ENCODE assay signal across 22 mouse cellular contexts in genomic region chr3:149757910-149758592, GRCm38 (mm10).
A peak's percentile ranks its signal among the peaks of the same experiment; 100 is the strongest.
DNase-seq lines count a peak whose midpoint lies in the region; ATAC-seq and TF ChIP-seq lines count a peak whose summit lies in the region.
"Had no signal": no experiment of that assay in that cellular context is flagged by ENCODE, and none has a peak within 500 bp of the region (broad histone marks: within the 10 kb centered on the region; RNA-seq: fewer than 3 reads in every experiment).

No protein-coding gene starts in this region.

- no peak for TF ChIP-seq EP300 in lung, postnatal 0 days (IDR thresholded peaks at IDR 0.05)

- no peaks in the 10 kb centered on the region for H3K36me3 ChIP-seq in lung, embryonic 14.5 days (ENCODE audit: insufficient read depth)
- no peaks in the 10 kb centered on the region for H3K36me3 ChIP-seq in lung, postnatal 0 days (ENCODE audit: insufficient read depth, low read length)
- H3K36me3 ChIP-seq in limb, embryonic 10.5 days, result no peaks in the 10 kb centered on the region
- H3K36me3 ChIP-seq: heart, embryonic 12.5 days; hindbrain, embryonic 15.5 days; limb, embryonic 12.5 days; liver, embryonic 15.5 days had no signal

- H3K27ac ChIP-seq in lung, embryonic 14.5 days (ENCODE audit: low read depth), result no peak overlapping the region
- no peak overlapping the region for H3K27ac ChIP-seq in lung, postnatal 0 days (ENCODE audit: low read length)
- H3K27ac ChIP-seq in limb, embryonic 10.5 days, result peak overlapping the region; percentile 36; the same call in 1 of the 2 replicates
- H3K27ac ChIP-seq: forebrain, embryonic 13.5 days; hindbrain, embryonic 15.5 days; left cerebral cortex, adult 2 months; liver, embryonic 15.5 days had no signal

- no peaks in the 10 kb centered on the region for H3K9me3 ChIP-seq in lung, embryonic 14.5 days (ENCODE audit: low read depth, low read length)
- no peaks in the 10 kb centered on the region for H3K9me3 ChIP-seq in lung, postnatal 0 days (ENCODE audit: low read length)
- H3K9me3 ChIP-seq in limb, embryonic 10.5 days (replicated peaks), result no peaks in the 10 kb centered on the region
- H3K9me3 ChIP-seq: forebrain, embryonic 13.5 days; hindbrain, embryonic 15.5 days; limb, embryonic 12.5 days; liver, embryonic 15.5 days had no signal

- 60% methylated on average over 6 of the region's 6 CpGs for WGBS in lung, embryonic 14.5 days
- 60% methylated on average over 6 of the region's 6 CpGs for WGBS in lung, postnatal 0 days
- WGBS in limb, embryonic 10.5 days, result 68% methylated on average over 6 of the region's 6 CpGs

- no peak overlapping the region for H3K4me2 ChIP-seq in lung, embryonic 14.5 days
- no peak overlapping the region for H3K4me2 ChIP-seq in lung, postnatal 0 days (replicated peaks; ENCODE audit: low read depth, low read length)
- H3K4me2 ChIP-seq: forebrain, embryonic 13.5 days; heart, embryonic 12.5 days; hindbrain, embryonic 15.5 days; limb, embryonic 12.5 days; liver, embryonic 15.5 days had no signal

- no peaks in the 10 kb centered on the region for H3K4me1 ChIP-seq in lung, embryonic 14.5 days (ENCODE audit: insufficient read depth)
- no peaks in the 10 kb centered on the region for H3K4me1 ChIP-seq in lung, postnatal 0 days (ENCODE audit: insufficient read depth, low read depth, low read length)
- H3K4me1 ChIP-seq in limb, embryonic 10.5 days, result peaks cover 23% of the 10 kb centered on the region
- H3K4me1 ChIP-seq: forebrain, embryonic 13.5 days; heart, embryonic 12.5 days; hindbrain, embryonic 15.5 days; liver, embryonic 15.5 days; megakaryocyte, embryonic 14.5 days had no signal

- peak; percentile 69 for DNase-seq in heart, adult 11 months
- no peak for DNase-seq in heart, adult 18-20 months
- peak; percentile 2 for DNase-seq in lung, embryonic 14.5 days
- no peak for DNase-seq in lung, postnatal 0 days (ENCODE audit: low spot score)
- DNase-seq in limb, embryonic 10.5 days (ENCODE audit: low spot score), result no peak
- no peak for DNase-seq in left cerebral cortex, postnatal 14 days (ENCODE audit: low spot score in 2 of 2)
- no peak for DNase-seq in ovary, postnatal 14 days (ENCODE audit: low spot score)
- DNase-seq: adrenal gland, adult 2 months; cerebellum, adult 9-11 months; heart, postnatal 36 days; layer of hippocampus, adult 9-11 months; lung, postnatal 14 days; midbrain, embryonic 14.5 days; right cerebral cortex, postnatal 14 days had no signal

- ATAC-seq in lung, embryonic 14.5 days (ENCODE audit: insufficient read depth), result no peak
- ATAC-seq in lung, postnatal 0 days, result no peak
- ATAC-seq: forebrain, embryonic 13.5 days; intestine, embryonic 16.5 days had no signal

- TF ChIP-seq CTCF in lung, embryonic 14.5 days (IDR thresholded peaks at IDR 0.05; ENCODE audit: low read depth), result no peak
- TF ChIP-seq CTCF in lung, postnatal 0 days (IDR thresholded peaks at IDR 0.05), result no peak

- H3K4me3 ChIP-seq in lung, embryonic 14.5 days (ENCODE audit: low read depth, low read length), result no peak overlapping the region
- no peak overlapping the region for H3K4me3 ChIP-seq in lung, postnatal 0 days (ENCODE audit: low read depth, low read length)
- H3K4me3 ChIP-seq in limb, embryonic 10.5 days, result no peak overlapping the region
- H3K4me3 ChIP-seq: forebrain, embryonic 13.5 days; heart, embryonic 12.5 days; hindbrain, embryonic 15.5 days; left cerebral cortex, adult 2 months; limb, embryonic 12.5 days; liver, embryonic 15.5 days; megakaryocyte, embryonic 14.5 days had no signal

- no peak overlapping the region for H3K9ac ChIP-seq in lung, embryonic 14.5 days
- no peak overlapping the region for H3K9ac ChIP-seq in lung, postnatal 0 days (replicated peaks; ENCODE audit: low read depth)
- H3K9ac ChIP-seq: forebrain, embryonic 13.5 days; heart, embryonic 12.5 days; hindbrain, embryonic 15.5 days; limb, embryonic 12.5 days; liver, embryonic 15.5 days had no signal

- intact Hi-C loops in left cerebral cortex, postnatal 14 days (cut with DNase I), result no loop called here

- no peaks in the 10 kb centered on the region for H3K27me3 ChIP-seq in lung, embryonic 14.5 days (ENCODE audit: insufficient read depth, low read length)
- no peaks in the 10 kb centered on the region for H3K27me3 ChIP-seq in lung, postnatal 0 days (replicated peaks; ENCODE audit: insufficient read depth, low read length)
- H3K27me3 ChIP-seq in limb, embryonic 10.5 days (ENCODE audit: low read depth, poor library complexity, severe bottlenecking), result no peaks in the 10 kb centered on the region
- H3K27me3 ChIP-seq: forebrain, embryonic 13.5 days; heart, embryonic 12.5 days; hindbrain, embryonic 15.5 days; limb, embryonic 12.5 days; liver, embryonic 15.5 days; megakaryocyte, embryonic 14.5 days had no signal

Comparison
In these comparisons a context has a peak if more than half of its experiments do, and no peak if none do; other contexts are left out.
1. DNase-seq: peak in heart, adult 11 months (single experiment) and lung, embryonic 14.5 days (single experiment); none in heart, adult 18-20 months (0 of 2), lung, postnatal 0 days (single experiment), limb, embryonic 10.5 days (single experiment), left cerebral cortex, postnatal 14 days (0 of 2) and ovary, postnatal 14 days (single experiment).